Mouse (Mus musculus) stomach, embryonic 14.5 days (tissue): ENCODE results near the gene Tmem63b. TPM values are rescaled to one million over a fixed set of nuclear protein-coding genes. Genes with fewer than 3 reads are reported as not detected.

Experiments used
- ATAC-seq: fragments of 200-750 bp; cut with Nextera tagmentation; 2 replicates; pipeline ENCODE4 v1.8.0; 2017; ENCODE audit warnings: low read depth, moderate TSS enrichment; ENCODE audit not compliant: insufficient number of reproducible peaks, insufficient read depth, low FRiP score
- H3K27ac ChIP-seq: fragments of 300-500 bp; sonication (generic); 2 replicates; pipeline ENCODE4 v1.5.1; 2014; ENCODE audit warnings: mild to moderate bottlenecking, low read length, moderate library complexity, mixed read lengths
- H3K27me3 ChIP-seq: fragments of 300-500 bp; sonication (generic); 2 replicates; pipeline ENCODE4 v1.6.1; 2014; ENCODE audit warnings: low read length, control low read depth, mixed read lengths; ENCODE audit not compliant: control insufficient read depth, insufficient read depth
- H3K36me3 ChIP-seq: fragments of 300-500 bp; sonication (generic); 2 replicates; pipeline ENCODE4 v1.6.1; 2014; ENCODE audit warnings: mild to moderate bottlenecking, control low read depth, low read length, moderate library complexity, mixed read lengths; ENCODE audit not compliant: control insufficient read depth, insufficient read depth
- H3K4me1 ChIP-seq: fragments of 300-500 bp; sonication (generic); 2 replicates; pipeline ENCODE4 v1.6.1; 2014; ENCODE audit warnings: low read length, control low read depth, mixed read lengths; ENCODE audit not compliant: control insufficient read depth, insufficient read depth
- H3K4me2 ChIP-seq: fragments of 300-500 bp; sonication (generic); replicated peaks from 2 replicates; pipeline ENCODE4 v1.6.1; 2014; ENCODE audit warnings: low read depth, low read length, control low read depth
- H3K4me3 ChIP-seq: fragments of 300-500 bp; sonication (generic); 2 replicates; pipeline ENCODE4 v1.5.1; 2014; ENCODE audit warnings: low read depth, low read length, control low read depth
- H3K9ac ChIP-seq: fragments of 300-500 bp; sonication (generic); replicated peaks from 2 replicates; pipeline ENCODE4 v1.6.1; 2014; ENCODE audit warnings: low read depth, mild to moderate bottlenecking, control low read depth, low read length, moderate library complexity, mixed read lengths
- H3K9me3 ChIP-seq: fragments of 300-500 bp; sonication (generic); 2 replicates; pipeline ENCODE4 v1.6.1; 2016; ENCODE audit warnings: low read depth, low read length, control low read depth; ENCODE audit not compliant: control insufficient read depth
- WGBS: fragments of 180-500 bp; shearing (Covaris S2); extraction: QIAGEN DNeasy Blood & Tissue Kit; methylation state at CpG from one replicate; pipeline ENCODE4 v1.1.7; 2014; 5-methylcytosine and 5-hydroxymethylcytosine counted together
- polyA plus RNA-seq: library from polyadenylated mRNA; unstranded; fragments of >200 nt; fragmentation: Nextera tagmentation; extraction: Ambion mirVana; gene quantifications from 2 replicates; pipeline ENCODE4 v1.2.1, GENCODE M21; 2014

The Tmem63b gene
- polyA plus RNA-seq, 1 experiment from 2014 or later = 30.8 TPM

- Histone ChIP-seq H3K27ac (no peak overlapping the region), H3K9me3 (no peaks in the 10 kb centered on the region), H3K9ac (no peak overlapping the region), H3K36me3 (no peaks in the 10 kb centered on the region), H3K4me1 (peaks cover 12% of the 10 kb centered on the region; the same call in 1 of the 2 replicates), H3K4me3 (no peak overlapping the region), H3K27me3 (no peaks in the 10 kb centered on the region), H3K4me2 (no peak overlapping the region)
- ATAC-seq = no peak
- 62% methylated on average over 10 of the region's 10 CpGs for WGBS
Measured at GRCm38 (mm10) chr17:45729387-45729786, 42.7 kb upstream of the Tmem63b start.

GRCm38 (mm10) chr17:45727983-45728723 is 41.4 kb upstream of the Tmem63b start:
- ATAC-seq = no peak
- Histone ChIP-seq H3K9ac (no peak overlapping the region), H3K27ac (no peak overlapping the region), H3K9me3 (no peaks in the 10 kb centered on the region), H3K4me2 (no peak overlapping the region), H3K4me3 (no peak overlapping the region), H3K4me1 (peaks cover 4% of the 10 kb centered on the region; the same call in 1 of the 2 replicates), H3K27me3 (no peaks in the 10 kb centered on the region), H3K36me3 (no peaks in the 10 kb centered on the region)
- 56% methylated on average over 8 of the region's 8 CpGs for WGBS

- ATAC-seq = no peak
- no peak overlapping the region for H3K27ac ChIP-seq
- no peak overlapping the region for H3K4me2 ChIP-seq
- peaks cover 4% of the 10 kb centered on the region; the same call in 1 of the 2 replicates for H3K4me1 ChIP-seq
- no peak overlapping the region for H3K4me3 ChIP-seq
- H3K9ac ChIP-seq = no peak overlapping the region
- H3K9me3 ChIP-seq = no peaks in the 10 kb centered on the region
- H3K36me3 ChIP-seq = no peaks in the 10 kb centered on the region
- H3K27me3 ChIP-seq = no peaks in the 10 kb centered on the region
- 81% methylated on average over 2 of the region's 2 CpGs for WGBS
Measured at GRCm38 (mm10) chr17:45727481-45727880, 40.8 kb upstream of the Tmem63b start.

GRCm38 (mm10) chr17:45726249-45726648 is 39.5 kb upstream of the Tmem63b start:
- no peak overlapping the region for H3K9ac ChIP-seq
- no peaks in the 10 kb centered on the region for H3K9me3 ChIP-seq
- peak; percentile 64 for ATAC-seq
- H3K4me2 ChIP-seq = no peak overlapping the region
- no peaks in the 10 kb centered on the region for H3K27me3 ChIP-seq
- no peak overlapping the region for H3K4me3 ChIP-seq
- no peaks in the 10 kb centered on the region for H3K36me3 ChIP-seq
- WGBS = 36% methylated on average over 7 of the region's 7 CpGs
- H3K4me1 ChIP-seq = peaks cover 4% of the 10 kb centered on the region; the same call in 1 of the 2 replicates
- peak overlapping the region; percentile 77; the same call in 1 of the 2 replicates for H3K27ac ChIP-seq

GRCm38 (mm10) chr17:45724574-45724921 is 37.8 kb upstream of the Tmem63b start:
- ATAC-seq = no peak
- no peaks in the 10 kb centered on the region for H3K36me3 ChIP-seq
- whole genome bisulfite sequencing = 90% methylated on average over 10 of the region's 10 CpGs

GRCm38 (mm10) chr17:45723732-45724573 is 37.2 kb upstream of the Tmem63b start:
- peak overlapping the region; percentile 44 for H3K4me3 ChIP-seq
- peak overlapping the region; percentile 61 for H3K27ac ChIP-seq
- peaks cover 4% of the 10 kb centered on the region; the same call in 1 of the 2 replicates for H3K4me1 ChIP-seq
- no peaks in the 10 kb centered on the region for H3K9me3 ChIP-seq
- H3K36me3 ChIP-seq = no peaks in the 10 kb centered on the region
- peak overlapping the region; percentile 69 for H3K9ac ChIP-seq
- 3% methylated on average over 25 of the region's 25 CpGs for WGBS
- H3K4me2 ChIP-seq = peak overlapping the region; percentile 83
- no peak for ATAC-seq
- H3K27me3 ChIP-seq = no peaks in the 10 kb centered on the region

More at GRCm38 (mm10) chr17:45724574-45724921, 37.8 kb upstream of the Tmem63b start:
- H3K27ac ChIP-seq = no peak overlapping the region
- H3K27me3 ChIP-seq = no peaks in the 10 kb centered on the region
- no peaks in the 10 kb centered on the region for H3K9me3 ChIP-seq
- H3K4me3 ChIP-seq = no peak overlapping the region
- H3K9ac ChIP-seq = no peak overlapping the region
- no peak overlapping the region for H3K4me2 ChIP-seq
- peaks cover 4% of the 10 kb centered on the region; the same call in 1 of the 2 replicates for H3K4me1 ChIP-seq

GRCm38 (mm10) chr17:45718323-45718722 is 31.6 kb upstream of the Tmem63b start:
- no peaks in the 10 kb centered on the region for H3K36me3 ChIP-seq
- ATAC-seq = no peak

GRCm38 (mm10) chr17:45711525-45711924 is 24.8 kb upstream of the Tmem63b start:
- no peak for ATAC-seq

More at GRCm38 (mm10) chr17:45718323-45718722, 31.6 kb upstream of the Tmem63b start:
- Histone ChIP-seq H3K4me2 (no peak overlapping the region), H3K9me3 (no peaks in the 10 kb centered on the region), H3K9ac (no peak overlapping the region), H3K27ac (no peak overlapping the region), H3K4me3 (no peak overlapping the region), H3K27me3 (no peaks in the 10 kb centered on the region), H3K4me1 (peaks cover under 1% of the 10 kb centered on the region; the same call in 1 of the 2 replicates)
- 9% methylated on average over 10 of the region's 10 CpGs for WGBS

More at GRCm38 (mm10) chr17:45711525-45711924, 24.8 kb upstream of the Tmem63b start:
- no peak overlapping the region for H3K4me3 ChIP-seq
- H3K27ac ChIP-seq = no peak overlapping the region
- WGBS = 61% methylated on average over 3 of the region's 3 CpGs
- no peak overlapping the region for H3K9ac ChIP-seq
- H3K4me2 ChIP-seq = no peak overlapping the region
- no peaks in the 10 kb centered on the region for H3K27me3 ChIP-seq
- no peaks in the 10 kb centered on the region for H3K36me3 ChIP-seq
- H3K9me3 ChIP-seq = no peaks in the 10 kb centered on the region
- H3K4me1 ChIP-seq = no peaks in the 10 kb centered on the region
